Mouse (Mus musculus): ENCODE data around the gene Asna1. TPM values are rescaled to one million over a fixed set of nuclear protein-coding genes. Genes with fewer than 3 reads are reported as not detected.

Gene Asna1
- total and polyA plus RNA-seq, 3 experiments: 104 to 136 (median 110) TPM

GRCm38 (mm10) chr8:85017209-85017608 lies 7.9 kb downstream of the Asna1 start:
- ATAC-seq (ENCODE audit: extremely low read depth, insufficient number of reproducible peaks, low FRiP score, poor library complexity, severe bottlenecking) (no peak), DNase-seq (ENCODE audit: low spot score) (no peak)
- no peak for TF ChIP-seq GATA2 (IDR thresholded peaks at IDR 0.05; ENCODE audit: borderline replicate concordance, low read depth, low read length)
- TF ChIP-seq GATA1 (IDR thresholded peaks at IDR 0.05; ENCODE audit: borderline replicate concordance, low read length): no peak
- no peak for TF ChIP-seq CTCF (IDR thresholded peaks at IDR 0.05; ENCODE audit: low read depth, low read length)
- TF ChIP-seq TAL1 (conservative IDR thresholded peaks at IDR 0.05; ENCODE audit: low read depth, low read length): no peak
- TF ChIP-seq POLR2AphosphoS5 (IDR thresholded peaks at IDR 0.05; ENCODE audit: insufficient replicate concordance, low read depth, low read length): no peak
- Histone ChIP-seq H3K36me3 (replicated peaks) (peaks cover 57% of the 10 kb centered on the region), H3K4me3 (ENCODE audit: low read depth, low read length) (no peak overlapping the region), H3K4me1 (ENCODE audit: insufficient read depth, low read depth, low read length) (peaks cover 28% of the 10 kb centered on the region), H3K27me3 (ENCODE audit: insufficient read depth, low read length) (peaks cover 22% of the 10 kb centered on the region), H3K9me3 (replicated peaks) (no peaks in the 10 kb centered on the region)

DNA sequence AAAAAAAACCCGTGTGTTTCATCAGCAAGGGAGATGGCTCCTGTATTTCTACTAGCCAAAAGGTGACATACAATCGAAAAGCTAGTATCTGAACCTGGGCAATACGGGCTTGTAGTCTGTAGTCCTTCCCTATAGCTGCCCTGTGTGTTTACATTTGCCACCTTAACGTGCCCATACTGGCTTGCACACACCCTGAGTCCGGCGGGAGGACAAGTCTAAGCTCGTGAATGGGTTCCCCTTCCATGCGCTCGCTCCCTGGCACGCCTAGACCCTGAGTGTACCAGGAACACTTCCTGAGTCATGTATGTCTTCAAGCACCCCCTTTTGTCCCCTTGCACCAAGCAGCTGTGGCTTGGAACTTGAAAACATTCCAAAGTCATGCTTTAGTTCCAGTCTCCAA lies 8.4 kb downstream of the Asna1 start:
- ATAC-seq (ENCODE audit: extremely low read depth, insufficient number of reproducible peaks, low FRiP score, poor library complexity, severe bottlenecking): no peak
- no peaks in the 10 kb centered on the region for H3K9me3 ChIP-seq (replicated peaks)
- H3K36me3 ChIP-seq (replicated peaks): peaks cover 52% of the 10 kb centered on the region
- TF ChIP-seq POLR2AphosphoS5 (IDR thresholded peaks at IDR 0.05; ENCODE audit: insufficient replicate concordance, low read depth, low read length): no peak
- no peak for TF ChIP-seq TAL1 (conservative IDR thresholded peaks at IDR 0.05; ENCODE audit: low read depth, low read length)
- H3K4me1 ChIP-seq (ENCODE audit: insufficient read depth, low read depth, low read length): peaks cover 26% of the 10 kb centered on the region
- H3K27me3 ChIP-seq (ENCODE audit: insufficient read depth, low read length): peaks cover 24% of the 10 kb centered on the region
- no peak overlapping the region for H3K4me3 ChIP-seq (ENCODE audit: low read depth, low read length)
- no peak for DNase-seq (ENCODE audit: low spot score)

- H3K9me3 ChIP-seq (replicated peaks): no peaks in the 10 kb centered on the region
- DNase-seq (ENCODE audit: low spot score): no peak
- H3K4me1 ChIP-seq (ENCODE audit: insufficient read depth, low read depth, low read length): peaks cover 18% of the 10 kb centered on the region
- peaks cover 29% of the 10 kb centered on the region for H3K36me3 ChIP-seq (replicated peaks)
- H3K4me3 ChIP-seq (ENCODE audit: low read depth, low read length): no peak within 1 kb of the TSS; the same call in 1 of the 2 replicates
- TF ChIP-seq TAL1 (conservative IDR thresholded peaks at IDR 0.05; ENCODE audit: low read depth, low read length) (no peak), POLR2AphosphoS5 (IDR thresholded peaks at IDR 0.05; ENCODE audit: insufficient replicate concordance, low read depth, low read length) (no peak), CTCF (IDR thresholded peaks at IDR 0.05; ENCODE audit: low read depth, low read length) (no peak), GATA2 (IDR thresholded peaks at IDR 0.05; ENCODE audit: borderline replicate concordance, low read depth, low read length) (no peak)
- ATAC-seq (ENCODE audit: extremely low read depth, insufficient number of reproducible peaks, low FRiP score, poor library complexity, severe bottlenecking): no peak
- peaks cover 35% of the 10 kb centered on the region for H3K27me3 ChIP-seq (ENCODE audit: insufficient read depth, low read length)
These were observed 10.7 kb downstream of the Asna1 start, which contains the start of gene Best2 for GRCm38 (mm10) chr8:85014431-85014830. Gene Best2 (minus strand): TSS chr8:85014531.

- TF ChIP-seq GATA2 (IDR thresholded peaks at IDR 0.05; ENCODE audit: borderline replicate concordance, low read depth, low read length) (no peak), TAL1 (conservative IDR thresholded peaks at IDR 0.05; ENCODE audit: low read depth, low read length) (no peak)
- H3K36me3 ChIP-seq (replicated peaks): peaks cover 18% of the 10 kb centered on the region
- ATAC-seq (ENCODE audit: extremely low read depth, insufficient number of reproducible peaks, low FRiP score, poor library complexity, severe bottlenecking) (no peak), DNase-seq (ENCODE audit: low spot score) (no peak)
- peaks cover 15% of the 10 kb centered on the region for H3K4me1 ChIP-seq (ENCODE audit: insufficient read depth, low read depth, low read length)
- peaks cover 3% of the 10 kb centered on the region for H3K9me3 ChIP-seq (replicated peaks)
- H3K4me3 ChIP-seq (ENCODE audit: low read depth, low read length): no peak overlapping the region; the same call in 1 of the 2 replicates
- H3K27me3 ChIP-seq (ENCODE audit: insufficient read depth, low read length): peaks cover 43% of the 10 kb centered on the region
These were observed 11.7 kb downstream of the Asna1 start for GRCm38 (mm10) chr8:85013230-85013840.

DNA sequence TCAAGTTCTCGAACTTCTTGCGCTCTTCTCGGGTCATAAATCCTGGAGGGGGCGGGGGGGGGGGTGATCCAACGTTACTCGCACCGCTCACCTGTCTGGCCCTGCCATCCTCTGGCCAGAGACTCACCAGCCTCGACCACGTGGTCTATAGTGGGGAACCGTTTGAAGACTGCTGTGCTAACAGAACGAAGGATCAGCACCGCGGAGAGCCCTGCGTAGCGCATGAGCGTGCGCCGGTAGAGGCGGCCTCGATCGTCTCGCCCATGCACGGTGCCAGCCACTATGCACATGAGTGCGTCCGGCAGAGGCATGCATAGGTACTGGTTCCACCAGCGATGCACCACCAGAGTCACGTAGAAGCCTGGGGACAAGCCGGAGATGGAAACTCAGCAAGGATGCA lies 13.8 kb downstream of the Asna1 start:
- peaks cover 15% of the 10 kb centered on the region for H3K4me1 ChIP-seq (ENCODE audit: insufficient read depth, low read depth, low read length)
- peaks cover 54% of the 10 kb centered on the region for H3K27me3 ChIP-seq (ENCODE audit: insufficient read depth, low read length)
- no peak overlapping the region for H3K4me3 ChIP-seq (ENCODE audit: low read depth, low read length)
- no peak for TF ChIP-seq CTCF (IDR thresholded peaks at IDR 0.05; ENCODE audit: low read depth, low read length)
- no peak for TF ChIP-seq GATA2 (IDR thresholded peaks at IDR 0.05; ENCODE audit: borderline replicate concordance, low read depth, low read length)
- TF ChIP-seq POLR2AphosphoS5 (IDR thresholded peaks at IDR 0.05; ENCODE audit: insufficient replicate concordance, low read depth, low read length): no peak
- TF ChIP-seq GATA1 (IDR thresholded peaks at IDR 0.05; ENCODE audit: borderline replicate concordance, low read length): no peak
- TF ChIP-seq TAL1 (conservative IDR thresholded peaks at IDR 0.05; ENCODE audit: low read depth, low read length): no peak
- H3K36me3 ChIP-seq (replicated peaks): no peaks in the 10 kb centered on the region
- ATAC-seq (ENCODE audit: extremely low read depth, insufficient number of reproducible peaks, low FRiP score, poor library complexity, severe bottlenecking): no peak
- DNase-seq (ENCODE audit: low spot score): no peak
- H3K9me3 ChIP-seq (replicated peaks): peaks cover 3% of the 10 kb centered on the region

GRCm38 (mm10) chr8:85007686-85008085 lies 17.4 kb downstream of the Asna1 start:
- Histone ChIP-seq H3K4me1 (ENCODE audit: insufficient read depth, low read depth, low read length) (no peaks in the 10 kb centered on the region; the same call in 1 of the 2 replicates), H3K36me3 (replicated peaks) (peaks cover 3% of the 10 kb centered on the region), H3K27me3 (ENCODE audit: insufficient read depth, low read length) (peaks cover 37% of the 10 kb centered on the region), H3K9me3 (replicated peaks) (peaks cover 3% of the 10 kb centered on the region), H3K4me3 (ENCODE audit: low read depth, low read length) (no peak overlapping the region)
- ATAC-seq (ENCODE audit: extremely low read depth, insufficient number of reproducible peaks, low FRiP score, poor library complexity, severe bottlenecking) (no peak), DNase-seq (ENCODE audit: low spot score) (no peak)
- TF ChIP-seq TAL1 (conservative IDR thresholded peaks at IDR 0.05; ENCODE audit: low read depth, low read length): no peak
- TF ChIP-seq POLR2AphosphoS5 (IDR thresholded peaks at IDR 0.05; ENCODE audit: insufficient replicate concordance, low read depth, low read length): no peak

Data from G1E (cell line).